Mouse (Mus musculus) adrenal gland, postnatal 4 days (tissue): ENCODE results near the gene Rftn1. TPM values are rescaled to one million over a fixed set of nuclear protein-coding genes. Genes with fewer than 3 reads are reported as not detected.

Experiments
- DNase-seq, 2 experiments: peaks; one replicate each; pipeline ENCODE4 v3.0.0; 2021 to 2022; ENCODE audit warnings: low spot score in 2 of 2, mixed read lengths in 2 of 2
- total RNA-seq, 2 experiments: library from RNA; stranded (reverse); gene quantifications; 2 replicates each; pipeline ENCODE4 v1.2.3; 2021

Gene Rftn1
- total RNA-seq, 2 experiments from 2014 or later, result 16.0 to 16.9 TPM

- DNase-seq, result no peak
These were observed 153.6 kb downstream of the Rftn1 start for GRCm38 (mm10) chr17:50036751-50037385.

GRCm38 (mm10) chr17:50033698-50034097, 156.8 kb downstream of the Rftn1 start:
- no peak for DNase-seq

- no peak for DNase-seq
These were observed 158.7 kb downstream of the Rftn1 start for GRCm38 (mm10) chr17:50031548-50032491.

GRCm38 (mm10) chr17:50025651-50026050, 164.8 kb downstream of the Rftn1 start:
- no peak for DNase-seq

GRCm38 (mm10) chr17:50025173-50025626, 165.3 kb downstream of the Rftn1 start:
- no peak for DNase-seq

- DNase-seq, result no peak
These were observed 169.1 kb downstream of the Rftn1 start for GRCm38 (mm10) chr17:50021400-50021799.

GRCm38 (mm10) chr17:50020211-50021001, 170.1 kb downstream of the Rftn1 start:
- DNase-seq, result no peak

- no peak for DNase-seq
These were observed 170.7 kb downstream of the Rftn1 start for GRCm38 (mm10) chr17:50019819-50020210.

- DNase-seq, result no peak
These were observed 171.4 kb downstream of the Rftn1 start for GRCm38 (mm10) chr17:50019090-50019489.

- no peak for DNase-seq
These were observed 175.8 kb downstream of the Rftn1 start for GRCm38 (mm10) chr17:50014708-50015107.

- DNase-seq, result no peak
These were observed 176.6 kb downstream of the Rftn1 start for GRCm38 (mm10) chr17:50013848-50014247.

- DNase-seq, result no peak
These were observed 180.4 kb downstream of the Rftn1 start for GRCm38 (mm10) chr17:50010096-50010495.

GRCm38 (mm10) chr17:50006721-50007351, 183.6 kb downstream of the Rftn1 start:
- no peak for DNase-seq

GRCm38 (mm10) chr17:50006338-50006720, 184.1 kb downstream of the Rftn1 start:
- no peak for DNase-seq

- DNase-seq, result no peak
These were observed 187.3 kb downstream of the Rftn1 start for GRCm38 (mm10) chr17:50003156-50003555.

- DNase-seq, result no peak
These were observed 188.3 kb downstream of the Rftn1 start for GRCm38 (mm10) chr17:50002171-50002570.

GRCm38 (mm10) chr17:50001754-50002153, 188.7 kb downstream of the Rftn1 start:
- DNase-seq, result no peak

- no peak for DNase-seq
These were observed 189.9 kb downstream of the Rftn1 start for GRCm38 (mm10) chr17:50000580-50000979.

- no peak for DNase-seq
These were observed 193.8 kb downstream of the Rftn1 start for GRCm38 (mm10) chr17:49996626-49997152.

GRCm38 (mm10) chr17:49996097-49996496, 194.4 kb downstream of the Rftn1 start:
- no peak for DNase-seq

GRCm38 (mm10) chr17:49995226-49995625, 195.2 kb downstream of the Rftn1 start:
- no peak for DNase-seq
